Mouse (Mus musculus): ENCODE results near the gene Als2cr12. TPM values are rescaled to one million over a fixed set of nuclear protein-coding genes. Genes with fewer than 3 reads are reported as not detected.
A peak's percentile ranks its signal among the peaks of the same experiment; 100 is the strongest.

Als2cr12 gene
- polyA plus RNA-seq, 1 experiment = not detected

DNA sequence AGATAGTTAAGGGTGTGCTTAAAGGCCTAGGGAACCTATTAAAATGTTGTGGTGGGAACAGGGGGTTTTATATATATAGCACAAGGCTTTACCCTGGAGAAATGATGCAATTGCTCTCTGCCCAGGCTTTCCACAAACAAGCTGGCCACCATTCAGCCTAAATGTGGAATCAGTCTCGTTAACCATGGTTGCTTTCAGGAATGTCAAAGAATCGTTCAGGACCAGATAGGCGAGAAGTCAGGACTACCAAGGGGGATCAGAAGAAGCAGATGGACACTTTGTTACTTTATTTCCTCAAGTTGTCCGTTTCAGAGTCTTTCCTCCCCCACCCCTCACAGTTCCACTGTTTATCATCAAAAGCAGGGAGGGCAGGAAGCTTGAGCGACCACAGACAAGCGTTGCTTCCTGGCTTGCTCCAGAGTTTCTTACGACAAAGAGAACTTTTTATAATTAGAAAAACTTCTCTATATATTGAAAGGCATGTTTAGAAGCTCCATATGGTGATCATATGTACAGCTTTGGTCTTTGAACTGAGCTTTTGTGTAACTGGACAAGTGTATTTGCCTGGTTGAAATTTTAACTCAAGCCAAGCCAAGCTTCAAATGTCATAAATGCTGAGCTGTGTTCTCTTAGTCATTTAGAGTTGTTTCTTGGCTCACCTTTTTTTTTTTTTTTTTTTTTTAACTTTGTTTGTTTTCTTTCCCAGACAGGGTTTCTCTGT, 20.5 kb upstream of the Als2cr12 start:
- H3K4me1 ChIP-seq (ENCODE audit: control insufficient read depth, insufficient read depth, low read length) = peaks cover 7% of the 10 kb centered on the region; the same call in 1 of the 2 replicates
- TF ChIP-seq CTCF (IDR thresholded peaks at IDR 0.05; ENCODE audit: control insufficient read depth, insufficient read depth, low read length) (no peak), POLR2A (IDR thresholded peaks at IDR 0.05; ENCODE audit: borderline replicate concordance, control insufficient read depth, low read depth, low read length) (no peak)
- WGBS = 2% methylated on average over 7 of the region's 7 CpGs
- H3K27ac ChIP-seq (ENCODE audit: control insufficient read depth, insufficient read depth, low read depth, low read length, poor library complexity) = peak overlapping the region; percentile 64; the same call in 1 of the 2 replicates
- H3K4me3 ChIP-seq (replicated peaks; ENCODE audit: control insufficient read depth, low read depth, low read length) = no peak overlapping the region

DNA sequence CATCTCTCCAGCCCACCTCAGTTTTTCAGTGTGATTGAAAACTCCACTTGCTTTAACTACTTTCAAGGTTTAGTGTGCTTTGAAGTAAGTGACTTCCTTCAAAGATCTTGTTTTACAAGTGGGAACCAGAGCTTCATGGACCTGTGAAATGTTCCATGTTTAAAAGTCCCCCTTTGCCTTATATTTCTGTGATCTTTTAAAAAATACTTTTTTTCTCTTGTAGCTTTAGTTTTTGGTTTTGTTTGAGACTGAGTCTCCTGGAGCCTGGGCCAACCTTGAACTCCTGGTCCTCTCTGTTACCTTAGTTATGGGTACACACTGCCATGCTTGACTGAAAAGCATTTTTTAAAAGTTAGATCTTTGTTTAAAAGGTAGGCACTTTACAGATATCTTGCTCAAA, 19.7 kb upstream of the Als2cr12 start:
- peaks cover 4% of the 10 kb centered on the region; the same call in 1 of the 2 replicates for H3K4me1 ChIP-seq (ENCODE audit: control insufficient read depth, insufficient read depth, low read length)
- H3K27ac ChIP-seq (ENCODE audit: control insufficient read depth, insufficient read depth, low read depth, low read length, poor library complexity) = no peak overlapping the region
- no peak for TF ChIP-seq POLR2A (IDR thresholded peaks at IDR 0.05; ENCODE audit: borderline replicate concordance, control insufficient read depth, low read depth, low read length)
- no peak for TF ChIP-seq CTCF (IDR thresholded peaks at IDR 0.05; ENCODE audit: control insufficient read depth, insufficient read depth, low read length)
- no peak overlapping the region for H3K4me3 ChIP-seq (replicated peaks; ENCODE audit: control insufficient read depth, low read depth, low read length)

DNA sequence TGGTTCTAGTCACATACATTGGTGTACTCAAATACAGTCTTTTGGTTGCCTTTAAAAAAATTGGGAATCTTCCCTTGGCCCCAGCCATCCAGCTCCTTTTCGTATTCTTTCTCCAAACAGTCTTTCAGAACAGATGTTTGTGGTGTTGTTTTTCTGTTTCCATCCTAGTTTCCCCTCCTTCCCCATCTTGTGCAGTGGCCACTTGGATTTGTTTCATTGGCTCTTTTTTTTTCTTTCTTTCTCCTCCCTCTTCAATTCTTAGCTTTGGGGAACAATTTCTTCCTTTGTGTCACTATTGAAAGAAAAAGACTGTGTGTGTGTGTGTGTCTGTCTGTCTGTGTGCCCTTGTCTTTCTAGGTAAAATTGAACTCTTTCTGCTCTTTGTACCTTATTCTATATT, 18.6 kb upstream of the Als2cr12 start:
- Histone ChIP-seq H3K4me1 (ENCODE audit: control insufficient read depth, insufficient read depth, low read length) (peaks cover 3% of the 10 kb centered on the region; the same call in 1 of the 2 replicates), H3K4me3 (replicated peaks; ENCODE audit: control insufficient read depth, low read depth, low read length) (peak overlapping the region; percentile 77), H3K27ac (ENCODE audit: control insufficient read depth, insufficient read depth, low read depth, low read length, poor library complexity) (no peak overlapping the region)
- TF ChIP-seq CTCF (IDR thresholded peaks at IDR 0.05; ENCODE audit: control insufficient read depth, insufficient read depth, low read length) (no peak), POLR2A (IDR thresholded peaks at IDR 0.05; ENCODE audit: borderline replicate concordance, control insufficient read depth, low read depth, low read length) (no peak)
- WGBS = 20% methylated on average over 1 of the region's 1 CpGs

DNA sequence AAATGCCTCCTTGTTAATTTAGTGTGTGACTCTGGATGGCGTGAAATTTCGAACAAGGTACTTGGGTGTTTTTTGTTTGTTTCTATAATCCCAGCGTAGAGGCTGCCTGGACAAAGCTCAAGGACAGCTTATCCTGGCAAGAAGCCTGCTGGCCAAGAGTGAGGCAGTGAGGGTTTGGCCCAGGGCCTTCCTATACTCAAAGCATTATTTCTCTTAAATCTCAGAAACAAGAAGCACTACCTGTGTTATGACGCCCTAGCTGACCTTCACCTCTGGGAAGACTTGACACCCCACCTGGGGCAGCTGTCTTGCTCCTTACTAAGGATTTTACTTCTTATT, 18.1 kb upstream of the Als2cr12 start:
- TF ChIP-seq POLR2A (IDR thresholded peaks at IDR 0.05; ENCODE audit: borderline replicate concordance, control insufficient read depth, low read depth, low read length) (no peak), CTCF (IDR thresholded peaks at IDR 0.05; ENCODE audit: control insufficient read depth, insufficient read depth, low read length) (no peak)
- Histone ChIP-seq H3K27ac (ENCODE audit: control insufficient read depth, insufficient read depth, low read depth, low read length, poor library complexity) (peak overlapping the region; percentile 93; the same call in 1 of the 2 replicates), H3K4me1 (ENCODE audit: control insufficient read depth, insufficient read depth, low read length) (peaks cover 3% of the 10 kb centered on the region; the same call in 1 of the 2 replicates), H3K4me3 (replicated peaks; ENCODE audit: control insufficient read depth, low read depth, low read length) (peak overlapping the region; percentile 77)
- 17% methylated on average over 4 of the region's 4 CpGs for WGBS

DNA sequence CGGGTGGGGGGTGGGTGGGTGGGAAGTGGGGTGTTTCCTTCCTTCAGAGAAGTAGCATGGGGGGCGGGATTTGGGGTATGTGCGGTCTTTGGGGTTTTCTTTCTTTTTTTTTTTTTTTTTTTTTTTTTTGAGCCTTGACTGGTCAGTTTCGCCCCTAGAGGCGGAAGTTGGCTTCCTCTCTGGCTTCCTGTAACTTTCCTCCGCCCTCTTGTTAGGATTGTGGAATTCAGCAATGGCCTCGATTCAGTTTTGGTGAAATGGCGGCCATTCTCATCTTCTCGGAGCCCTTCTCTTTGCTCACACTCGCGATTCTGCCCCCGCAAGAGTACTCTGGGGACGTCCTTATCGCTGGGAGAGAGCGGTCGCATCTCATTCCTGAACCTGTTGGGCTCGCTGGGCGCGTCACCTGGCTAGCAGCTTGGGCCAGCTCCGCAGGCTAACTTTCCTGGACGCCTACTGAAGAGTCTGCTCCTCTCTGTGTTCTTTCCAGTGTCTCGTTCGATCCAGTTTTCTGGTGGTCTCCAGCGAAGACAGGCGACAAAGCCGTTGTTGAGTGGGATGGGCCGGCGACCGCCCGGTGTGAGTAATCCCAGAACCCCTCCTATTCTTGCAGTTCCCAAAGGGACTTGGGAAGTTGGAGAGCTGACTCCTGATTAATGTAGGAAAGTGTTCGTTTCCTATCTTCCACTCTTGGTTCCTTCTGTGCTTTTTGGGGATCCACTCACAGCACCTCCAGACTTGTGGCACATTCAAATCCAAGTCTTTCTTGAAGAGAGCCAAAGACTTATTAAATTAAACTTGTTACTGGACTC, 17.5 kb upstream of the Als2cr12 start:
- 1% methylated on average over 31 of the region's 31 CpGs for WGBS
- TF ChIP-seq POLR2A (IDR thresholded peaks at IDR 0.05; ENCODE audit: borderline replicate concordance, control insufficient read depth, low read depth, low read length) (no peak), CTCF (IDR thresholded peaks at IDR 0.05; ENCODE audit: control insufficient read depth, insufficient read depth, low read length) (no peak)
- Histone ChIP-seq H3K4me3 (replicated peaks; ENCODE audit: control insufficient read depth, low read depth, low read length) (peak overlapping the region; percentile 77), H3K4me1 (ENCODE audit: control insufficient read depth, insufficient read depth, low read length) (peaks cover 3% of the 10 kb centered on the region; the same call in 1 of the 2 replicates), H3K27ac (ENCODE audit: control insufficient read depth, insufficient read depth, low read depth, low read length, poor library complexity) (peak overlapping the region; percentile 93)

DNA sequence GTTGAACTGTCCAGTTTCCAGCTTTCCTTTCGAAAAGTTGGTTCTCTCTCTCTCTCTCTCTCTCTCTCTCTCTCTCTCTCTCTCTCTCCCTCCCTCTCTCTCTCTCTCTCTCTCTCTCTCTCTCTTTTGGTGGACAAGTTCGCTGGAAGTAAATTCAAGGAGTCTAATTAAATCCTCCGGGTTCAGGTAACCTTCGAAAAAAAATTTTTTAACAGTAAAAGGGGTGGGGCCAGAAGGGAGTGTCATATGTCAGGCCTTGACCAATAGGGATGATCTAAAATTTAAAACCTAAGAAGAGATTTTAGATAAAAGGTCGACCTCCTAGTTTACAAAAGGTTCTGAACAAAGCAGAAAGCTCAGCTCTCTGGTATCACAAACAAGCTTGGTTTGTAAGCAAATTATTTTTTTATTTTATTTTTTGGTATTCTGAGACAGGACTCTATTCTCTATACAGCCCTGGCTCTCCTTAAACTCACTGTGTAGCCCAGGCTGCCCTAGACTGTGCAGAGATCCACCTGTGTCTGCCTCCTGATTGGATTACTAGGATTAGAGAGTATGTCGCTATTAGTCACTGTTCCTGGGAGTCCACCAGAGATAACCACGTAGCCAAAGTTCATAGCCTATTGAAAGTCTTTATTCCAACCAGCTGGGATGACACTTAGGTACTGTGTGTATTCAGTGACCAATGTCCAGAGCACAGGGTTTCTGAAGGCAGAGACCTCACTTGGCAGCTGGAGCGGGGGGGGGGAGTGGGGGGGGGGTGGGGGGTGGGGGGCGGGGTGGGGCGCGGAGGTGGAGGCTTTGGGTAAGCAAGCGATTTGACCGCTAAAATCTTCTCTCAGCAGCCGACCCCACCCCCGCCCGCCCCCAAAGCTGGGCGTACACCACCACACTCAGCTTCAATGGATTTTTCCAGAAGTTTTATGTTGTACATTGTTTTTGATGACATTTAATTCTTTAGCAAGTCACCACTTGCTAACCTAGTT, 16.6 kb upstream of the Als2cr12 start:
- 2% methylated on average over 17 of the region's 17 CpGs for WGBS

DNA sequence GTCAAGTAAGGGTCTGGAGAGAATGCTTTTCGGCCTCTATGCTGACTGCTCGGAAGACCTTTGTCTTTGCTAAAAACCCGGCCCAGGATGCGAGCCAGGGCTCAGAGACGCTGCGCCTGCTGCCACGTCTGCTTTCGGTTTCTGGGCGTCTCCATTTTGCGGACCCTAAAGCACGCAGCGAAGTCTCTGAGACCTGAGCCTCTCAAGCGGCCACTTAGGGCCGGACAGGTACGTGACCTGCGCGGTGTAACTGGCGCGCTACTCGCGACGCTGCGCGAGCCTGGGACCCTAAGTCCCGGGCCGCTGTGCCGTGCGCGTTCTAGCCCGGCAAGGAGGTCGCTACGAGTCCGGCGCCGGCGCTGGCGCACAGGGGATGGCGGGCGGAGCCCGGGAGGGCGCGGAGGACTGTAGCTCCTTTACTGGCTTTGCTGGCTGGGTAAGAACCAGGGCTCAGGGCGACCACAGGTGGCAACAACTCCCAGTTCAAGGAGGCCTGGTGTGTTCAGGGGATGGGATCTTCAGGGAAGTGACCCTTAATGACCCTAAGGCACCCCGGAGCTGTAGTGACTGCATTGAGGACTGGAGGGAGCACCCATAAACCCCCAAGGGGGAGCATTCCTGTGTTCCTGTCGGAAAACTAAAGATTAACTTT, 15.7 kb upstream of the Als2cr12 start, which contains the start of gene Cflar:
TSS of gene Cflar (plus strand) at position 144 of the 652 bp plus-strand sequence.
- H3K4me1 ChIP-seq (ENCODE audit: control insufficient read depth, insufficient read depth, low read length) = peaks cover 1% of the 10 kb centered on the region; the same call in 1 of the 2 replicates
- under 1% methylated on average over 45 of the region's 45 CpGs for WGBS
- TF ChIP-seq POLR2A (IDR thresholded peaks at IDR 0.05; ENCODE audit: borderline replicate concordance, control insufficient read depth, low read depth, low read length) (peak; percentile 80; the same call in 1 of the 2 replicates), CTCF (IDR thresholded peaks at IDR 0.05; ENCODE audit: control insufficient read depth, insufficient read depth, low read length) (0 out of 2 replicates have a peak, but pooled peaks have one; percentile 5)
- H3K4me3 ChIP-seq (replicated peaks; ENCODE audit: control insufficient read depth, low read depth, low read length) = peak within 1 kb of the TSS; percentile 92
- H3K27ac ChIP-seq (ENCODE audit: control insufficient read depth, insufficient read depth, low read depth, low read length, poor library complexity) = peak within 1 kb of the TSS; percentile 99

More for the DNA sequence above, 16.6 kb upstream of the Als2cr12 start:
- TF ChIP-seq POLR2A (IDR thresholded peaks at IDR 0.05; ENCODE audit: borderline replicate concordance, control insufficient read depth, low read depth, low read length) = no peak
- no peak for TF ChIP-seq CTCF (IDR thresholded peaks at IDR 0.05; ENCODE audit: control insufficient read depth, insufficient read depth, low read length)
- Histone ChIP-seq H3K4me1 (ENCODE audit: control insufficient read depth, insufficient read depth, low read length) (peaks cover 3% of the 10 kb centered on the region; the same call in 1 of the 2 replicates), H3K4me3 (replicated peaks; ENCODE audit: control insufficient read depth, low read depth, low read length) (peak overlapping the region; percentile 92), H3K27ac (ENCODE audit: control insufficient read depth, insufficient read depth, low read depth, low read length, poor library complexity) (peak overlapping the region; percentile 99)
